Mouse (Mus musculus) kidney, adult 2 months (tissue): ENCODE measurements around the gene D10Jhu81e.

ENCODE experiments used
- CTCF ChIP-seq: fragments of 200-500 bp; conservative IDR thresholded peaks from 2 replicates; pipeline ENCODE4 v1.5.1; 2011; ENCODE audit warnings: low read depth, mild to moderate bottlenecking, control low read depth, low read length, moderate library complexity, mixed read lengths; ENCODE audit not compliant: insufficient read depth, insufficient read length
- POLR2A ChIP-seq: fragments of 200-500 bp; IDR thresholded peaks from one replicate; pipeline ENCODE4 v1.6.1; 2011; ENCODE audit warnings: low read depth, low read length, control low read depth

DNA sequence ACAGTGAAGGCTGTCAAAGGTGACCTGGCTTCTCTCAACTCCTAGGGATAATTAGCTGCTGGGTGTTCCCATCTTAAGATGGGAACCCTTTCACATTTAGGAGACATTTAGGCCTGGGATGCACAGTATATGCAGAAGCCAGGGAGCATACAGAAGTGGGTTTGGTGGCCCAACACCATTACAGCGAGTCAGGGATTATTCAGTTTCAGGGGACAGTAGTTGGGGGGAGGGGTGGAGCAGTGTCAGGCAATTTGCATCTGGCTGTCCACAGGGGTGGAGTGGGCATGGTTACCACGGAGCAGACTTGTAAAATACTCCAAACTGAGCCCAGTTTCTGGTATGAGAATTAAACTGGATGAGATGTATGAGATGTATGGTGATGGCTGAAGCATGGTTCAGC lies 863 bp upstream of the D10Jhu81e start:
- TF ChIP-seq POLR2A, result no peak
- no peak for TF ChIP-seq CTCF
